Mouse (Mus musculus): ENCODE measurements at regions not wholly inside any gene's neighbourhood (a gene's known extent, or its start where the extent isn't known, plus 50 kb on each side); places are given as distances from the start of the nearest gene placed in this dataset.

DNA sequence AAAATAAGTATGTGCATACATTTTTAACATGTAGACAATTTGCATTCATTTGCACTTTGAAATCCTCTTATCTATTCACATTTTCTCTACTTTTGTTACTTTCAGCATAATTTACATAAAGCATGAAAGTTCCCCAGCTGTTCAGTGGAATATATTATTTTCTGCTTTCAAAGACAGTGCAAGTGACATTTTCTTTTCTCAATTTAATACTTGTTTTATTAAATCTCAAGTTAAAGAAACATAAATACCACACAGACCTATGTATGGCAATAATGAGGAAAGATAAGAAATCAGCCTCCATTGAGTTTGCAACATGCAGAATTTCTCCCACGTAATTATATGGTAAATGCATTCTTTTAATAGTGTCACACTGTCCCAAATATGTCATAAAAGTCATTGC, 1168.1 kb upstream of the Gje1 start:
- TF ChIP-seq GATA4 (IDR thresholded peaks at IDR 0.05; ENCODE audit: insufficient replicate concordance, low read length), result no peak

GRCm38 (mm10) chr10:15868063-15868462, 1150.0 kb upstream of the Gje1 start:
- no peak for TF ChIP-seq GATA4 (IDR thresholded peaks at IDR 0.05; ENCODE audit: insufficient replicate concordance, low read length)

DNA sequence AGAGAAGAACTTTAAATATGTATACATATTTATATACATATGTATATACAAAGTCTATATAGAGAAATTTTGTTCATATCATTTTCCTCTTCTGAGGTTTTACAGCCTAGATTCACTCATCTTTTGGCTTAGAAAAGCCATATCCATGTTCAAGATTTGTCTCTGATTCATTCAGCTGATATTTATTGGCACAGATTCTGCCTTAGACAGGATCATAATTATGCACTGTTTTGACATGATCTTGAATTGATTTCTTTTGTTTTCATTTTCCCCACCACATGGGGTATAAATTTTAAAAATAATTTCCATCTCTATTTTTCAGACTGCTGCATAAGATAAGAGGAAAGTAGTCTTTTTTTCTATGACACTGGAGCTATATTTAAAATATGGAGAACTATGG, 1148.9 kb upstream of the Gje1 start:
- TF ChIP-seq GATA4 (IDR thresholded peaks at IDR 0.05; ENCODE audit: insufficient replicate concordance, low read length), result no peak

- no peak for TF ChIP-seq GATA4 (IDR thresholded peaks at IDR 0.05; ENCODE audit: insufficient replicate concordance, low read length)
Observed at GRCm38 (mm10) chr10:15841381-15841780, 1123.4 kb upstream of the Gje1 start.

- no peak for TF ChIP-seq GATA4 (IDR thresholded peaks at IDR 0.05; ENCODE audit: insufficient replicate concordance, low read length)
Observed at GRCm38 (mm10) chr10:15832338-15832737, 1114.3 kb upstream of the Gje1 start.

DNA sequence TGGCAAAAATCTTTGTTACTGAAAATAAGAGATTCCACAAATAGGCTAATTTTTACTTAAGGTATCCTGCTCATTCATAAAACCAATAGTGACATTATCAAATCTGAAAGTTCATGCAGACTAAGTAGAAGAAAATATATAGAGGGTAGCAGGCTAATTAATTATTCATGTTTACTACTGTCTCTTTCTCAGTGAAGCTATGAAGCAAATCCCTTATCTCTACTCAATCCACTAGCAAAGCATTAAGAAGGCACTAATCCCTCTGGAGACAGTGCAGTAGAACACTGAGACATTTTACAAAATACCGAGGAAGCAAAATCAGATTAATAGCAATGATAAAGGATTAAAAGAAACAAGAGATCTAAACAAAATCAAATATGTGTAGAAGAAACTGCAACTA, 1107.4 kb upstream of the Gje1 start:
- TF ChIP-seq GATA4 (IDR thresholded peaks at IDR 0.05; ENCODE audit: insufficient replicate concordance, low read length), result no peak

GRCm38 (mm10) chr10:15807271-15807670, 1089.3 kb upstream of the Gje1 start:
- TF ChIP-seq GATA4 (IDR thresholded peaks at IDR 0.05; ENCODE audit: insufficient replicate concordance, low read length), result no peak

DNA sequence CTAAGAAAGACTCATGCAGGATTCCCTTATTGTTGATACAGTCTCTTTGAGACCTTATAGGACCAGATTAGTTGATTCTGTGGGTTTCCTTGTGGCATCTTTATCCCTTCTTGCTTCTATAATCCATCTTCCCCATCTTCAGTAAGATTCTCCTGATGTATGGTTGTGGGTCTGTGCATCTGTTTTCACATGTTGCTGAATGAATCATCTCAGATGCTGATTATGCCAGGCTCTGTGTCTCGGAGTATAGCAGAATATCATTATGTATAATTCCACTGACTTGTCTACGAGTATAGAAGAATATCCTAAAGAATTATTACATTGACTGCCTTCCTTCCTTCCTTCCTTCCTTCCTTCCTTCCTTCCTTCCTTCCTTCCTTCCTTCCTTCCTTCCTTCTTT, 1087.8 kb upstream of the Gje1 start:
- no peak for TF ChIP-seq GATA4 (IDR thresholded peaks at IDR 0.05; ENCODE audit: insufficient replicate concordance, low read length)

DNA sequence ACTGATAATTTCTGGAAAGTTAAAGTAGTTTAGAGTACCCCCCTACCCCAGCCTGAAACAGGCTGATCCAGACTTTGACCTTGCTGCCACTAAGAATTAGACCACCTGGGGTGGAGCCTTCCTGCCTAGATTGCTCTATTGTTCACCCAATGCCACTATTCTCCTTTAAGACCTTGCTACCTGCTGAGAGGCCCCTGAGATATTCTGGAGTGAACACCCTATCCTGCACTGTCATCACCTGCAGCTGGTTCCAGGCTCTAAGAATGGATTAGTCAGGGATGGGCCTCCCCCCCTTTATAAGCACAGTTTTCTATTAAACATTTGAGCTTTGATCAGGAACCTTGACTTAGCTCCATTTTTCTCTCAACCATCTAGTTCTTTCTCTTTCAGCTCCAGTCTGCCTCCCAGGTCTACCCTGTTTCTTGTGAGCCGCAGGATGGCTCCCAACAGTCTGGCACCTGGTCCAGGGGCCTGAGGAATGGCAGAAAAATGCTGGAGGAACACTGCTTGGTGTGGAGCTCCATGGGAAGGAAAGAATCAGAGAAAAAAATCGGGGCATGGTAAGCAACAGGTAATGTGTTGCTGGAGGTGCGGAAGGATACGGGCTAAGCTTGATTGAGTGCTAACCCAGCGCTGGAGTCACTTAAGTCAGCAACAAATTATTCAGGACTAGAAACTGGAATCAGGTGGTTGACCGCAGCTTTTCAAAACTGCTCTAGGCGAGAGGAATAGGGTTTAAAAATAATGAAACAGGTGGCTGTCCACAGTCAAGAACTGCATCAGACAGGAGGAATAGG, 1073.7 kb upstream of the Gje1 start:
- no peak for TF ChIP-seq GATA4 (IDR thresholded peaks at IDR 0.05; ENCODE audit: insufficient replicate concordance, low read length)

- TF ChIP-seq GATA4 (IDR thresholded peaks at IDR 0.05; ENCODE audit: insufficient replicate concordance, low read length), result peak; percentile 88; the same call in 1 of the 2 replicates
Observed at GRCm38 (mm10) chr10:15759983-15760723, 1042.1 kb upstream of the Gje1 start.

DNA sequence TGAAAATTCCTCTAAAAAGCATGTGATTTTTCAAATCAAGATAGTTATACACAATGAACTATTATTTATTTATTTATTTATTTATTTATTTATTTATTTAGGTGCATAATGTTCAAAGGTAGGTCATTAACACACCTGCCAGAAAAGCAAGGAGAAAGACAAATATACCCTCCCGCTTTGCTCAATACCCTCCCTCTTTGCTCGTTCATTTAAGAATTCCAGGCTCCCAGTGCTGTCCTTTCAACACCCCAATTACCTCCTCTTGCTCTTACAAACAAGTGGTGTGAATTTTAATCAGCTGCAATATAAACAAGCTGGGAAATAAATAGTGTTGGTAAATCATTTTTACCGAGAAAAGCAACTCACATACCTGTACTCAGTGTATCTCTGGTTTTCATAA, 1041.6 kb upstream of the Gje1 start:
- no peak for TF ChIP-seq GATA4 (IDR thresholded peaks at IDR 0.05; ENCODE audit: insufficient replicate concordance, low read length)

GRCm38 (mm10) chr10:15757503-15757902, 1039.5 kb upstream of the Gje1 start:
- no peak for TF ChIP-seq GATA4 (IDR thresholded peaks at IDR 0.05; ENCODE audit: insufficient replicate concordance, low read length)

DNA sequence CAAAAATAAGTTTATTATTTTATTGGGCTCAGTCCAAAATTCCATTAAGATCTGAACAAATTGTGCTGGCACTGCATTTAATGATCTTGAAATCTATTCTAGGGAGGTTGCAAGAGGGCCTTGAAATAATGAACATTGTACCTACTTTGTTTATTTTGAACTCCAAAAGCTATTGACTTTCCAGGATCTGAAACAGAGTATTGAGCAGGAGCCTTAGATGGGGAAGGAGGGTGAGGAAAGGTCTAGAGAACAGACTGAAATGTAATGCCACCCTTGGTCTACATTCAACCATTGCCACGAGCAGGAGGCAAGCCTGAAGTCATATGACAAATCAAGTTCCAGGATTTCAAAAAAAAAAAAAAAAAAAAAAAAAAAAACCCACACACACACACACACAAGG, 1028.9 kb upstream of the Gje1 start:
- TF ChIP-seq GATA4 (IDR thresholded peaks at IDR 0.05; ENCODE audit: insufficient replicate concordance, low read length), result no peak

- no peak for TF ChIP-seq GATA4 (IDR thresholded peaks at IDR 0.05; ENCODE audit: insufficient replicate concordance, low read length)
Observed at GRCm38 (mm10) chr10:15738630-15739029, 1020.6 kb upstream of the Gje1 start.

DNA sequence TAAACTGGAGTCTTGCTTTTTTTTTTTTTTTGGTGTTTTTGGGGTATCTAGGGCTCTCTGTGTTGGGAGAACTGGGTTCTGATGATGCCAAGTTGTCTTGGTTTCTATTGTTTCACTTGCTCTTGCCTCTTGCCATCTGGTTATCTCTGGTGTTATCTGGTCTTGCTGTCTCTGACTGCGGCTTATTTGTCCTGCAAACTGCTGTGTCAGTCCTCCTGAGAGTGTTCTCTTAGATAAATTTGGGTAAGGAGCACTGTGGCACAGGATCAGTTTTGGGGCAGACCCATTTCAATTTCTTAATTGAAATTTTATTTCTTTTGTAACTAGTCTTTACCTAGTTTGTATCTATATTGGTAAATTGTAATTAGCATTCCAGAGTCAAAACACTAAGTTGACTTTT, 1013.3 kb upstream of the Gje1 start:
- TF ChIP-seq GATA4 (IDR thresholded peaks at IDR 0.05; ENCODE audit: insufficient replicate concordance, low read length), result no peak

DNA sequence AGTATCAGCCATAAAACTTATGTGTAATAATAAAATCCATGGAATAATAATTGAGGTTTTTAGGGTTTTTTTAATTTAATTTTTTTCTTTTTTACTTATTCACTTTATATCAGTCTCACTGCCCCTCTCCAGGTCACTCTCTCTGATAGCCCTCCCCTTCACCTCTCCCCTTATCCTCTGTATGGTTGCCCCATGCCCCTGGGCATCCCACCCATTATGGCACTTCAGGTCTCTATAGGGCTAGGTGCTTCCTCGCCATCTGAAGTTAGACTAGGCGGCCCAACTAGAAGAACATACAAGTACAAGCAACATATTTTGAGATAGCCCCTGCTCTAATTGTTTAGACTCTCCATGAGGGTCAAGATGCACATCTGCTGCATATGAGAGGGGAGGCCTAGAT, 979.9 kb upstream of the Gje1 start:
- TF ChIP-seq GATA4 (IDR thresholded peaks at IDR 0.05; ENCODE audit: insufficient replicate concordance, low read length), result no peak
